Mouse (Mus musculus) spleen, adult 12 weeks (tissue): ENCODE data around the gene Gle1.

Experiments
- DNase-seq: peaks from one replicate; pipeline ENCODE4 v3.0.0; 2022; ENCODE audit warnings: low spot score

Gene Gle1

DNA sequence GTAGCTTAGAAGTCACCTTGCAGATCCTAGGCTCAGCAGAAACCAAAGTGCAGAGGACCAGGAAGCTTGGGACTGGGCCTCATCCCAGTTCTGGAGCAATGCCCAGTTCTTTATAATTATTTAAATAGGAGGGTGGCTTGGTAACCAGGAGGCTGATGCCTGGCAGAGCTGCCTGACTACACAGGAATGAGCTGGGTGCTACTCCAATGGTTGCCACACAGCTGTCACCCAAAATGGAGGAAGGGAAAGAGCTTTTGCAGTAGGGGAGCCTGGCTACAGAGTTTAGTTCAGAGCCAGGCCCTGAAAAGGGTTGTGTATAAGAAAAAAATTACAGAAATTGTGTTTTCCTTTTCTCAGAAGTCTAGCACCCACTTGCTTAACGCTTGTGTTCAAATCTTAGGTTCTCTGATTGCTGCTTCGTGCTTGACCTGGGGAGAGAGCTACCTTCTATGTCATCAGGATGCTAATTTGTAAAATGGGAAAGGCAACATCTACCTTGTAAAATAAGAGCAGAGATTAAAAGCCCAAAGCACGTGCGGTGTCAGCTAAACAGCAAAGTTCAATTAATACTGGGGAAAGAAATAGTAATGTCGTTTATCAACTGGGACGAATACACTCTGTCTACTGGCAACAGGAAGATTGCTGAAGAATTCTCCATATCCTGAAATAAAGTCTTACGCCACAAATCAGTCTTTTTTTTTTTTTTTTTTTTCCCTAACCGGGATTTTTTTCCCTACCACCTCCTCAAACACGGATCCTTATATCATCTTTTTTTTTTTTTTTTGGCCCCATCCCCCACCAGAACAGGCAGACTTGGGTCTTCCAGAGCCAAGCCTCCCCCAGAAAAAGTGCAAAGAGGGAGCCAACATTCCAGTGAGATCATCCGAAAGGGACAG, 29.4 kb downstream of the Gle1 start:
- DNase-seq = no peak

DNA sequence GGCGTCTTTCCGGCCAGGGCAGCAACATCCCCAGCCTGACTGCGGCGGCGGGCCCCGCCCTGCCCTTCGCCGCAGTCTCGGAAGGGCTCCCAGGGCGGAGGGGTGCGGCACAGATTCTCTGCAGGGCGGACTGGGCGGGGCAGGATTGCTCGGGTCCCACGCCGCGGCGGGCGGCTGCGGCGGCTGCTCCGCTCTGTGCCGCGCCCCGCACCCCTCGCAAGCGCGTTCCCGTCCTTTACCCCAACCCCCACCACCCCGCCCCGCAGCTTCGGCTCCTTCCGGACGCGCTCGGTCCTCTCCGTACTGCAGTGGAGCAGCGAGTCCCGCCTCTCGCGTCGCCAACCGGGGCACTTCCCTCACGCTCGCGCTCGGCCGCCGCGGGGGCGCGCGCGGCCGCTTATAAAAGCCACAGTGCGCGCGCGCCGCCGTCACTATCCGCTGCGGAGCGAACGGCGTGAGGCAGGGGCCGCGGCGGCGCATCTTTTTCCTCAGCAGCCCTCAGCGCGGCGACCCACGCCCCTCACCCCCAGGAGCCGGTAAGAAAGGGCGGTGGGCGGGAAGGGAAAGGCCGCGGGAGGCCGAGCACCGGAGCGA, 30.1 kb downstream of the Gle1 start, which contains the start of gene Sptan1:
Gene Sptan1, plus strand, starts transcription at position 311 of the 594 bp plus-strand sequence.
- peak; percentile 72 for DNase-seq

DNA sequence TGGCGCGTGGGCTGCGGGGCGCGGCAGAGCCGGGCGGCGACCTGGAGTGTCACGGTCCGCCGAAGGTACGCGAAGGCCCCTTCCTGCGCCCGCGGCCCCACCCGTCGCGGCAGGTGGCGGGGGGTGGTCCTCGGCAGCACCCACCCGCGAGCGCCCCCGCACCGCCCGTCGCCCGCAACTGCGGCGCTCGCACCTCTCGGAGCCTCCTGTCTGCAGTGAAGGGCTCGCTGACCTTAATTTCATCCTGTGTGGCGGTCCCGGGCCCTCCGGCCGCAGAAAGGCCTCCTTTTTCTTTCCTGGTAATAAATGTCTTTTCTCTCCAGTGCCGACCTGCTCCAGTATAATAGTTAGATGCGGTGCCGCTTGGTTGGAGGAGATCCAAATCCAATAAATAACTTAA, 30.7 kb downstream of the Gle1 start:
- DNase-seq = no peak

DNA sequence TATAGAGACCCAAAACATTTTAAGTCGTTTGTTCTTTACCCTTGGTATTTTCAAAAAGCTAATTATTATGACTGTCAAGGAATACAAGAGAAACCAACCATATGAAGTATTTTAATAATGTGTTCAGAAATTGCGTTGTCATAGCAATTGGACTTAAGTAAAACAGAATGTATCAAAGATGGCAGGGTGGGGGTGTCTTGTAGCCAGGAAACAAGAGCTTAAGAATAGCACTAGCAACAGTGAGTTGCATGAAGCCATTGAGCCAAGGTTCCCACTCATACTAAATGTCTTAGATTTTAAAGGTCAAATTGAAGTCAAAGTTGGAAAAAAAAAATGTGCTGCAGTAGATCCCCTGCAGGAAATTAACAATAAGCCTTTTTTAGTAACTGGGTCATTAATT, 31.6 kb downstream of the Gle1 start:
- DNase-seq = no peak

DNA sequence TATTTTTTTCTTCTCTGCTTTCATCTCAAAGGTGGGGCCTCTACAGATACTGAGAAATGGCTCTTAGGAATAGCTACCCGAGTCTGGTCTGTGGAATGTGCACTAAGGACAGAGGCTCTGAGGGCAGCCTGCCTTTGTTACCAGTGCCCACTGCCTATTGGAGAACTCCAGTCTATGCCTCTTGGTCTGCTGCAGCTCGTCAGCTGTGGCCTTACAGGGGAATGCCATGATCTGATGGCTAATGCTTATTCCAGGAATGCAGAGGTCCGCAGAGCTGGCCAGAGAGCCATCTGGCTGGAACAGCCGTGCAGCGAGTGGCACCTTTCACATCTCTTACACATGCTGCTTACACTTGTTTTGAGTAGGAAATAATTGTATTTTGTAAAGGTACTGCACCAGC, 32.5 kb downstream of the Gle1 start:
- DNase-seq = no peak

DNA sequence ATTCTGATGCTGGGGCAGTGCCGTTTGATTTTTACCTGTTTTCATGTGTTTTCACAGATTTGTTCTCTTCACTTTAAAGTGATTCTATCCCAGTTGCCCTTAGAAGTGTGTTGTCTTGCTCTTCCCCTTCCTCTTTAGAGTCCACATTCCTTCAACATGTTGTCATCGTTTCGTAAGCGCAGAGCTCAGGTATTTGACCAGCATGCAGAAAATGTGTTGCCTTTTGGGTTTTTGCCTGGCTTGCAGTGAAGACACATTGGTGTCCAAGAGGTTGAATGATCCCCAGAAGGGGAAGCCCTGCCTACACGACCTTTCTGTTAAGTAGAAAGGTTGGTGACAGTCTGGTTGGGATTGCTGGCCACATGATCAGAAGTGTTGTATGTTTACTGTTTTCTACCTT, 33.4 kb downstream of the Gle1 start:
- DNase-seq = no peak

DNA sequence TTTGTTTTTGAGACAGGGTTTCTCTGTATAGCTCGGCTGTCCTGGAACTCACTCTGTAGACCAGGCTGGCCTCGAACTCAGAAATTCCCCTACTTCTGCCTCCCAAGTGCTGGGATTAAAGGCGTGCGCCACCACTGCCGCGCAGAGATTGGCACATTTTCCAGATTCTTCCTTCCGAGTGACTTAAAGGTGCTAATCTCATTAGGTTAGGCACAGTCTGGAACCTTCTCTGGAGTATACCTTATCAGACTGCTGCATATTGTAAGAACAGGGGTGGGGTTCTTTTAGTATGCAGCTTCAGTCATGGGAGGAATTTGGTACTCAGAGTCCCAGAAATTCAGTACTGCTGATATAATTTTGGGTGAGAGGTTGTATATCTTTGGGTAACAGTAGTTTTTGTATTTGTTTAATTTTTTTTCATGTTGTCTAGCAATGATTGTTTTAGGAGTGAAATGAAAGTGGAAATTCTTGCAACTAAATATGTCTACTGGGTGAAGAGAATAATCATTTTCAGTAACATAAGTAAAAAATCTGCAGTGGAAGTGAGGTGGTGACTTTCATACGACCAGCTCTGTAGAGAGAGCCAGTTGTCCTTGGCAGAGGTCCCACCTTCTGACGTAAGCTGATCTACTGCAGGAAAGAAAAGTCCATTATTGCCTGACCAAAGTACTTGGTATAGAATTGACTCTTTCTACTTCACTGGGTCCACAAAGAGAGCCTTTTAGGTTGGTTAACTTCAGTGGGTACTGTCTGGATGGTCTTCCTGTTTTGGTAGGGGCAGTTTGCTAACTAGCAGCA, 36.8 kb downstream of the Gle1 start:
- no peak for DNase-seq

DNA sequence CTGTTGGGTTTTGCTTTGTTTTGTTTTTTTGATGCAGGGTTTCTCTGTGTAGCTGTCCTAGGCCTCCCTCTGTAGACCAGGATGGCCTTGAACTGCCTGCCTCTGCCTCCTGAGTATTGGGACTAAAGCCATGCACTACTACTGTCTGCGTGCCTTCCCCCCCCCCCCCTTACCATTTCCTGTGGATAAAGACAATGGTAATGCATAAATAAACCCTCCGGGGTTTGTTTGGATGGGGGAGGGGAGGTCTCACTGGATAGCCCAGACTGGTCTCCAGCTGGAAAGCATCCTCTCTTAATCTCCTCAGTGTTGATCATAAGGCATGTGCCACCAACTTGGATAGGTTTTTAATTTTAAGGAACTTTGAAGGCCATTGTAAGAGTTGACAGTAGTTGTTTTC, 38.3 kb downstream of the Gle1 start:
- no peak for DNase-seq

DNA sequence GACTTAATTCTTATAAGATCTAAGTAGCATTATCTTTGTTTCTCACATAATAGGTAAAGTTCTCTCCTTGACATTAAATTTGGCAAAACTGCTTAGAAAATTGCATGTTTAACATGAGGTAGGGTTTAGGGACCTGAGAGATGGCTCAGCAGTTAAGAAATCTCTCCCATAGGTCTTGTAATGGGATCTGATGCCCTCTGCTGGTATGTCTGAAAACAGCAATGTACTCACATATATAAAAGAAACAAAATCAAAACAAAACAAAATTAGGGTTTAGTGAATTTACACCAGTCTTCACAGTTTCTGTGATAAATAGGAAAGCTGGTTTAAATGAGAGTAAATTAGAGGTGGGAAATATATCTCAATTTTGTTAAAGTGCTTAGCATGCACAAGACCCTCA, 42.1 kb downstream of the Gle1 start:
- no peak for DNase-seq

DNA sequence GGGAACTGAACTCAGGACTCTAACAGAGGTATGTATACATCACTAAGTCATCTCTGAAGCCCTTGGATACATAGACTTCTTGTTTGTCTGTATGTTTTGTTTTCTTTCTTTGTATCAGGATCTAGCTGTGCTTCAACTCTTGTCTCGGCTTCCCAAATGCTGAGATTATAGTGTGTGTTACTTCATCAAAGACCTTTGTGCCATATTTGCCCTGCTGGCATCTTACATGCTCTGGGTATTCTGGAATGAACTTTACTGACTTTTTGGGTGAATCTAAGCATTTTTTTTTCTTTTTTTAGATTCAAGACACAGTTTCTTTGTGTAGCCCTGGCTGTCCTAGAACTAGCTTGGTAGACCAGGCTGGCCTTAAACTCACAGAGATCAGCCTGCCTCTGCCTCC, 45.4 kb downstream of the Gle1 start:
- no peak for DNase-seq

DNA sequence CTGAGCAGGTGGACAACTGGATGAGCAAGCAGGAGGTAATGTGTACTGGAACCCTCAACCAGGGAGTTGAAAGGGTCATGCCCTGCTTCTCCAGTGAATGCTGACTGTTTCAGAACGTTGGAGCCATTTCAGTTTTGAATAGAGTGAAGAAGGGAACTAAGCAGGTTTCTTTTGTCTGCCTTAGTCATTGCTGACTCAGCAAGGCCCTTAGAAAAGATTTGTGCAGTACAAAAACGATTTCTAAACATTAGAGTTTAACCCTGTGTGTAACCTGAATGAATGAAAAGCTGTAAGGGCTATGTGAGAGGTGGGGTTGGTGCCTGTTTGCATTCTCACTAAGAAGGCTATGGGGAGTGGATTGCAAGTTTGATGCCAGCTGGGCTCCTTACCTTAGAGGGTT, 56.7 kb downstream of the Gle1 start:
- DNase-seq = no peak

DNA sequence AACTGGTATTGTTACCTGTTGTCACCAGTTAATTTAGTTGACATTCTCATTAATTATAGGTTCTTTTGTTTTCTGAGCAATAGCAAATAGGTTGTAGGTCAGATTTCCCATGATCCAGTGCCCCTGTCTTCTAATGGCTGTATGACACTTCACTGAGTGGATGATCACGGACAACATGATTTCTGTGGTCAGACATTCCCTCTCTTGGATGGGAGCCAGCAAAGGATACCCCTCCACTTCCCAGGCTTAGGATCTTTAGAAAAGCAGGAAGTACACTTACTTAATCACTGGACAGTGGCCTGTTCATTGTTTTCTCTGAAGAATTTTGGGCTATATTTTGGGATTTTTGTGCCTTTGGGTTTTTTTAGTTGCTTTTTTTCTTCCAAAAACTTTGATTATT, 73.9 kb downstream of the Gle1 start:
- no peak for DNase-seq
